Mouse (Mus musculus): ENCODE data around the gene Zfp61. TPM values are rescaled to one million over a fixed set of nuclear protein-coding genes. Genes with fewer than 3 reads are reported as not detected.
A peak's percentile ranks its signal among the peaks of the same experiment; 100 is the strongest.

Zfp61 gene
- 1 to 10 TPM; 2.2 to 2.6 TPM for total RNA-seq (2021)
- long read RNA-seq, experiment 1, partial matches to known transcripts = 0 of 3 reads
- long read RNA-seq, experiment 1, other reads (novel, unspliced or antisense) = 2 of 3 reads
- long read RNA-seq, experiment 2, partial matches to known transcripts = 0 of 3 reads
- long read RNA-seq, experiment 2, other reads (novel, unspliced or antisense) = 2 of 3 reads

- DNase-seq = peak; percentile 45 to 53
Measured at GRCm38 (mm10) chr7:24300771-24301282, at the start of gene Zfp61. TSS of gene Zfp61 (minus strand) at chr7:24301232.

DNA sequence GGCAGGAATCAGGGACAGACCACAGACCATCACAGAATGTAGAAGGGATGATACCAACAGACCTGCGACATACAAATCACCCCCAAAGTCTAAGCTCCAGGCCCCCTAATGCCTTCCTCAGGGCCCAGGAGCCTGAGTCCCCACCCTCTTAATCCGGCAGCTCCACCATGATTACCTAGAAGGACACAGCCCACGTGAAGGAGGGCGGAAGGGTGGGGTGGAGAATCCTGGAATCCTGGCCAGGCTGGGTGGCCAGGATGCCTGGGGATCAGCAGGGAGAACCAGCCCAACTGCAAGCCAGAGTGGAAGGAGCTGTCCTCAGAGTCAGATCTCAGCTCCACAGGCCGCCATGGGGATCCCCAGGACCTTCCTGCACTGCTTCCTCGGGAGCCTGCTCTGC, 47.9 kb upstream of the Zfp61 start, which contains the start of gene Lypd5:
Gene Lypd5, plus strand, starts transcription at position 301 of the 400 bp plus-strand sequence.
- DNase-seq = no peak

- DNase-seq = no peak
Measured at GRCm38 (mm10) chr7:24346444-24346843, 45.4 kb upstream of the Zfp61 start.

DNA sequence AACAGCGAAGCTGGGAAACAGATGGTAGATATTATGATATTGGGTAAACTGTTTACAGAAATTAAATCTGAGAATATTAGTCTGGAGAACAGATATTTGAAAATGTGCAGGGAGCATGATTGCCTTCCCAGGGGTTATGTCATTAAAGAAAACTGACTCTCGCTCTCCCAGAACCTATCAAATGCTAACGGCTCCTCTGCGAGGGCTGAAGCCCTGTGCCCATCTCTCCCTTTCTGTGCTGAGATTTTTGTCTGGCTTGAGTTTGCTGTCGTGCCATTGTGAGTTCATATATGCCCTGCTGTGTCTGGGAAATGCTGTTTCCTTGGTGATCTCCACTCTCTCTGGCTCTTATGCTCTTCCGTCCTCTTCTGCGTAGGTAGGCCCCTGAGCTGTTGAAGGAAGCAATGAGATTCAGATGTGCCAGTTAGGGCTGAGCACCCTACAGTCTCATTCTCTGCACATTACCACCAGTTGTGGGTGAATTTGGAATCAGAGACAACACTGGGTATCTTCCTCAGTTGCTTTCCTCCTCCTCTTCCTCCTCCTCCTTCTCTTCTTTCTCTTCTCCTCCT, 42.8 kb upstream of the Zfp61 start:
- no peak for DNase-seq

- no peak for DNase-seq
Measured at GRCm38 (mm10) chr7:24338241-24338640, 37.2 kb upstream of the Zfp61 start.

GRCm38 (mm10) chr7:24335699-24336309, 34.8 kb upstream of the Zfp61 start:
- DNase-seq = peak; percentile 48 to 83

DNA sequence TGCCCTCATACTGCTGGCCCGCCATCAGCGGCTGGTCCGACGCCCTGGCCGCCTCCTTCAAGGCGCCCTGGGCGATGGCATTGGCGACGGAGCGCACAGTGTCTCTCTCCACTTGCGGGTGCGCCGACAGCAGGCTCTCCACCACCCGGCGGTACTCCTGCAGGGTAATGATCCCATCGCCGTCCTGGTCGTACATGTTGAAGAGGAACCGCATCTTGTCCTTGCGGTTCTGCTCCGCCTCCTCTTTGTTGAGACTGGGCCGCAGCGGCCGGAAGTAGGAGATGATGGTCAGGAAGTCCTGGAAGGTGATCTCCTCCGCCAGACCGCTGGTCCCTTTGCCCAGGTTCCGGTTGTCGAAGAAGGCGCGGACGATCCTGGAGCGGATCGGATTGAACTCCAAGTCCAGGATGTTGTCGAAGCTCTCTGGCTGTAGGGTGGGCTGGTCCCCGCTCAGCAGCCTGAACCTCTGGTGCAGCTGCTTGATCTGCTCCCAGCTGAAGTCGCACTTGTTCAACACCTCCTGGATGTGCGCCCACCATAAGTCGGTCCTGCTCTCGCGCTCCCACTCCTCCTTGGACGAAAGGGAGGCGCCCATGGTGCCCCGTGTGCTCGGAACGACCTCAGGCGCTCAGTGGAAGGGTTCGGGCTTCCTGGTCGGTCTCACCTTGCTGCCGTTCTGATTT, 32.4 kb upstream of the Zfp61 start, which contains the start of gene Tescl:
Gene Tescl, minus strand, starts transcription at position 633 of the 683 bp plus-strand sequence.
- DNase-seq = peak in 1 of 2 experiments; percentile 4

DNA sequence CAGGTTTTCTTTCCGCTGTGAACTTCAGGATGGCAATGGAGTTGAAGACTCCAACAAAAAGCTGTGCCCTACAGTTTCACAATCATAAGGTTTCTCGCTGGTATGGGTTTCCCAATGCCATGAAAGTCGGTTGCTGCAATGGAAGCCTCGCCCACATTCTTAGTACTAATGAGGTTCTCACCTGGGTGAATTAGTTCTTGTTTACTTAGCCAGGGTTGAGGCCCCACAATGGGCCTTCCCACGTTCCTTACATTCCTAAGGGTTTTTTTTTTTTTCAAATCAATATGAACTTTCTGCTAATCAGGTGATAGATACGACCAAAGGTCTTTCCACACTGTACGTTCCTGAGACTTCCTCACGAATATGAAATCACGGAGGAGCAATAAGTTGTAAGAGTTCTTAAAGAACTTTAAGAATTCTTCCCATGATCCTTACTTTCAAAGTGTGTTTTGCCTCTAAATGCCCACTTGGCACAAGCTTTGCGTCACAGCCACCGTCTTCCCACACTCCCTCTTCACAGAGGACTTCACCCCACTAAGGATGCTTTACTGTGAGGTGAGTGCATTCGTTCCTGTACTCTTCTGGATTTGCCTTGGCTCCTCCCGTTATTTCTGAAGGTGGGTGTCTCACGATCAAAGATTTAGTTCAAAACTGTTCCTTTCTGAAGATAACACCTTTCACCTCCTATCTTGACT, 26.4 kb upstream of the Zfp61 start:
- DNase-seq = no peak

DNA sequence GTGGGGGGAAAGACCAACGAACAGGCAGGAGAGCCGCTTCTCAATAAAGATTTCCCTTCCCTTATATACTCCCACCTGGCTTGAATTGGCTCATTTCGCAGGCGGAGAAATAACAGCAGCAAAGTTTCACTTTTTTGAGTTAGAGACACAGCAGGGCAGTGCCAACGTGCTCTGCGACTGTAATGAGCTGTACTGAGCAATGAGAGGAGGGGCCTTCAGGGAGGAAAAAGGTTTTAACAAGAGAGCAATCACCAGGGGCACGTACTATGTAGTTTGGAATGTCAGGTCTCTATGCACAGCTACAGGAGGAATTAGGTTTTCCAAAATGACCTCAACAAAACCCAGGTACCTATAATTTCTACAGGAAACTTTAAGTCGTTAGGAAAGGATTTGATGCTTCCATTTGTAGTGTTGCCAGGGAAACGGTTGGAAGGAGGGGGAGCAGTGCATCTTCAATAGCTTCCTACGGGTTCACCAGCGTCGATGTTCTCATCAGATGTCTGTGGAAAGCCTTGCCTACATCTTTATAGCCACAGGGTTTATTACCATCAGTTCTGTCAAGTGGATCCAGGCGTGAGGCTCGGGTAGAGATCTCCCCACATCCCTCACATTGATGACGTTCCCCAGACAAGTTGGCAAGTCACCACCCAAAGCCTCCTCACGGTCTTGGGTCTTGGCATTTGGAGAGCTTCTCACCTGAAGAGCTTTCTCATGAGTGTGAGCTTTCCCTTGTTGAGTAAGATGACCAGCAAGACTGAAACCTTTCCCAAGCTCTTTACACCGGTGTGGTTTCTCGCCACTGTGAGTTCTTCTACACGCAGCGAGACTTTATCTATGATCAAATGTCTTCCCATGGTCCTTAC, 25.5 kb upstream of the Zfp61 start:
- no peak for DNase-seq

- DNase-seq = no peak
Measured at GRCm38 (mm10) chr7:24325675-24326128, 24.7 kb upstream of the Zfp61 start.

GRCm38 (mm10) chr7:24325197-24325596, 24.2 kb upstream of the Zfp61 start:
- no peak for DNase-seq

GRCm38 (mm10) chr7:24322593-24322992, 21.6 kb upstream of the Zfp61 start:
- no peak for DNase-seq

- DNase-seq = no peak
Measured at GRCm38 (mm10) chr7:24318942-24319341, 17.9 kb upstream of the Zfp61 start.

DNA sequence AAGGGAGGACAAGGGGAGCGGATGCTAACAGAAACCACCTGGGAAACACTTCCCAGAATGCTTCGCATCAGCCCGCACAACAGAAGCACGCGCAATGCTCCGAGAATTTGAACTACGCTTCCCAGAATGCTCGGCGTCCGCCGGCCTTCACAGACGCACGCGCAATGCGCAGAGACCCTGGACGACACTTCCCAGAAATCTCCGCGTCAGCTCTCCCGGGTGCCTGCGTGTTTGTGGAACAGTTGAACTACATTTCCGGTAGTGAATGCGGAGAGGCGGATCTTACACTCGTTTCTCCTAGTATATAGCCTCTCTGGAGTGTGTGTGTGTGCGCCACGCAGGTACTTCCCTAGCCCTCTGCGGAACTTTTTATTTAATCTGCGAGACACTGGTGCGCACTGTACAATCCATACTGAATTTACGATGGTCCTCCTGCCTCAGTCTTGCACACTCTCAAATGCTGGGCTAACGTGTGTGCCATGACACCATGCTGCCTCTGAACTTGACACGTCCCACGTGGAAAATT, 15.6 kb upstream of the Zfp61 start, which contains the start of gene Zfp94:
Gene Zfp94, minus strand, starts transcription at position 100 of the 526 bp plus-strand sequence.
- DNase-seq = peak; percentile 97

DNA sequence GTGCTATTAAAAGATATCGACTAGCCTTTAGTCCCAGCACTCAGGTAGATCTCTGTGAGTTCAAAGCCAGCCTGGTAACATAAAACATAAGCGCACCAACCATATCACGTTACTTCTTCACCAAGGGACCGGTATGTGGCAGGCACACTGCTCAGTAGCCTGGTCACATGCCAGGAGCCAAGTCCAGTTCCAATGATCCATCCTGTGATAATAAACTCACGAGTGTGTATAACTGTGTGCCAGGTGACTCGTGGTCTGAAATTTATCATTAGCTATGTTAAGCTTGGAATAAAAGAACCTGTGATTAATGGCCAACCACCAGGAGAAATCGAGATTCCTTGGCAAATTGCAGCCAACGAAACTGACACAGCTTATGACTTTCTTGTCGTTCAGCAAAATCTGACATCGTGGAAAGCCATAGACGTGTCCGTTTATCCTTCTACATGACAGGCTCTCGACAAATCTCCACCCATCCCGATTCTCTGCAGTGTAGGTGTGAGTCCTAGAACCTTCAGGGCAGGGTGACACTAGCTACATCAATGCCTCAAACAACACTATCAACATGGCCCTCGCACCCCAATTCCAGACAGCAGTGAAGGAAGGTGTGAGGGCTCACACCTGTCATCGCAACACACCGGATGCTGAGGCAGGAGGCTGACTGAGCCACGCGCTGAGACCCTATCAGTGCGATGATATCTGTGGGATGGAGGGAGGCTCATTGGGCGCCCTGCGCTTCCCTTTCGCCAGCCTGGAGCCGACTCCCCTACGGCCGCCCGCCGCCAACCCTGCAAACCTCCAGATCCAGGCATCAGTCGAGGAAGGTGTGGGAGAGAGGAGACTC, 14.9 kb upstream of the Zfp61 start:
- no peak for DNase-seq

DNA sequence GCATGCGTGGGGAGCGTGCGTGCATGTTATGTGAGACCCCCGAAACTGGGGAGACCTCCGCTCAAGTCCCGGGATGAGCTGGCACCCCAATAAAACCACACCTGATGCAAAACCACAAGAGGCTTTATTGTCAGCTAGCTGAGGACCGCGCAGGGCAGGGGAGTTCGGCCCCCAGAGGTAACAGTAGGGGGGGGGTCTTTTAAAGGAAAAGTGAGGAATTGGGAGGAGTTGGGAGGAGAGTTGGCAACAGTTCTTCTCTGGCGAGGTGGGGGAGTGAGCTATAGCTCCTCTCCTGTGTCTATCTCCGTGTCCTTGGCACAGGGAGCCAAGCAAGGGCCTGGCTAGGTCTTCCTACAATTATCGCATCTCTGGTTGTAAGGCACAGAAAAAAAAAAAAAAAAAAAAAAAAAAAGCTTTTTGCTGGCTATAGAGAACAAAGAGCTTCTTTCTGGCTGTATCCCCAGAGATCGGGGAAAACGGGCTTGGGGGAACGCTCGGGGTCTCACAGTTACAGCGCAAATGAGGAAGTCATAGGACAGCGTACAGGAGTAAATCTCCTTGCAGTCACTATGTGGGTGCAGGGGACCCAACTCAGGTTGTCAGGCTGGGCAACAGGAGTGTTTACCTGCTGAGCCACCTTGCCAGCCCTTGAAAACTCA, 1.1 kb downstream of the Zfp61 start:
- DNase-seq = peak; percentile 9 to 29

DNA sequence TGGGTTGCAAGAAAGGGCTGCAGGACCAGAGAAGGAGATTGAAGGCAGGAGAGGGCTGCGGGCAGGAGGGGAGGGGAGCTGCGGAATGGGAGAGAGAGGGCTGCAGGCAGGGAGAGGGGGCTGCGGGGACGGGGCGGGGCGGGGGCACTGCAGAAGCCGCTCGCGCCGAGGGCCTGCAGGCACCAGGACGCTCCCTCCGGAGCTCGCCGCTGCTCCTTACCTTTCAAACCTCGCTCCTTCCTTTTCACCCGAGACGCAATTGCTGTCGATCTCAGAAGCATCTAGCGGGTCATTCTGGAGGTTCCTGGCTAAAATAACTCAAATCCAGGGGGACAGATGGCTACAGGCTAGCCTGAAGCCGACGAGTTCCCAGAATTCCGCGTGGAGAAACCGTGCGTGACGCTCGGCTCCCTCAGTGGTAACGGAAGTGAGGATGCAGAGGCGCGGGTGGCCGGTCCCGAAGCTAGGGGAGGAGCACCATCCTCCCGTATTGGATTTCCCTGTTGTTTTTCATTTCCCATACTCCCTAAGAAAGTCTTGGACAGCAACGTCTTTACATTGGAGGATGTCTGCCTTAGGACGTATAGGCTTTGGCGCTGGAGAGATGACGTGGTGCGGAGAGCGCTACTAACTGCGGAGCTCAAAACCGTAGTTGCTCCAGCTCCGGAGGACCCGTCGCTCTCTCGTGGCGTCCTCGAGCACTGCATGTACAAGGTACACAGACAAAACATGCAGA, 1.9 kb downstream of the Zfp61 start:
- peak; percentile 74 to 83 for DNase-seq

DNA sequence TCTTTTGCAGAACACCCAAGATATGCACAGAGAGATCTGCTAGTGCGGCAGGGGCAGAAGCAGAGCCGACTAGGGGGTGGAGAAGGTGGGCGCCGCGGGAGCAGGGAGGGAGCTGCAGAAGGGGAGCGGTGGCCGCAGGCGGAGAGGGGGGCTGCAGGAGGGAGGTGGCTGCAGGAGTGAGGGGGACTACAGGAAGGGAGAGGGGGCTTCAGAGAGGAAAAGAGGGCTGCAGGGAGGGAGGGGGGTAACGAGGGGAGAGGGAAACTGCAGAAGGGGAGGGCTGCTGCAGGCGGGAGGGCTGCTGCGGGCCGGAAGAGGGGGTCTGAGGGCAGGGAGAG, 2.4 kb downstream of the Zfp61 start:
- DNase-seq = no peak
